In genomic region chr7:100645147-100645546, GRCm38 (mm10) we compare ENCODE assay signal across 8 mouse cellular contexts. TPM values are rescaled to one million over a fixed set of nuclear protein-coding genes. Genes with fewer than 3 reads are reported as not detected.
DNase-seq lines count a peak whose midpoint lies in the region; ATAC-seq and TF ChIP-seq lines count a peak whose summit lies in the region.

No protein-coding gene starts in this region.

- DNase-seq in heart, adult 18-20 months: peak; percentile 48 to 81
- peak; percentile 57 to 78 for DNase-seq in adrenal gland, postnatal 36 days
- DNase-seq in embryonic facial prominence, embryonic 11.5 days (ENCODE audit: low spot score): peak; percentile 79
- DNase-seq in heart, postnatal 14 days: peak; percentile 58 to 79
- DNase-seq in layer of hippocampus, adult 9-10 months (ENCODE audit: low spot score): peak; percentile 81
- peak; percentile 53 for DNase-seq in lung, adult 2 months
- peak; percentile 74 to 84 for DNase-seq in right cerebral cortex, postnatal 10 days (ENCODE audit: low spot score in 2 of 2)

- no peaks in the 10 kb centered on the region for H3K27me3 ChIP-seq in heart, embryonic 11.5 days (ENCODE audit: control insufficient read depth, insufficient read depth, low read length)
- H3K27me3 ChIP-seq in embryonic facial prominence, embryonic 11.5 days (ENCODE audit: control insufficient read depth, insufficient read depth, low read length): no peaks in the 10 kb centered on the region

- no peak overlapping the region for H3K4me3 ChIP-seq in heart, embryonic 11.5 days (ENCODE audit: low read depth, low read length)
- no peak overlapping the region for H3K4me3 ChIP-seq in embryonic facial prominence, embryonic 11.5 days (ENCODE audit: low read depth, low read length)
- H3K4me3 ChIP-seq in lung, adult 2 months (replicated peaks; ENCODE audit: extremely low read depth, low read depth, low read length): no peak overlapping the region

- H3K4me2 ChIP-seq in heart, embryonic 11.5 days: no peak overlapping the region
- H3K4me2 ChIP-seq in embryonic facial prominence, embryonic 11.5 days (ENCODE audit: low read depth, low read length): no peak overlapping the region

- intact Hi-C loops in heart, postnatal 14 days (cut with DNase I): loop anchor here (1.0 to 10.0 kb wide), 3 partner anchors 19 to 220 kb away; no protein-coding TSS in a partner anchor

- WGBS in heart, embryonic 11.5 days (ENCODE audit: insufficient replicate concordance): 38% methylated on average over 3 of the region's 3 CpGs
- 38% methylated on average over 3 of the region's 3 CpGs for WGBS in embryonic facial prominence, embryonic 11.5 days
- WGBS in lung, adult 2 months: 20% methylated on average over 3 of the region's 3 CpGs

- no peak overlapping the region for H3K9ac ChIP-seq in heart, embryonic 11.5 days (ENCODE audit: low read depth, low read length)
- no peak overlapping the region for H3K9ac ChIP-seq in embryonic facial prominence, embryonic 11.5 days (replicated peaks; ENCODE audit: low read length)

- H3K27ac ChIP-seq in heart, embryonic 11.5 days (ENCODE audit: low read depth, low read length): no peak overlapping the region
- no peak overlapping the region for H3K27ac ChIP-seq in embryonic facial prominence, embryonic 11.5 days (replicated peaks; ENCODE audit: low read depth, low read length)

- no peak for TF ChIP-seq POLR2A in lung, adult 2 months (IDR thresholded peaks at IDR 0.05; ENCODE audit: borderline replicate concordance, extremely low read depth, low read depth, low read length)

- H3K9me3 ChIP-seq in heart, embryonic 11.5 days (replicated peaks; ENCODE audit: control insufficient read depth, low read length): no peaks in the 10 kb centered on the region
- H3K9me3 ChIP-seq in embryonic facial prominence, embryonic 11.5 days (replicated peaks; ENCODE audit: control insufficient read depth, low read length): no peaks in the 10 kb centered on the region

- no peak; the same call in 1 of the 2 replicates for ATAC-seq in heart, embryonic 11.5 days (replicated peaks; ENCODE audit: insufficient number of reproducible peaks, low FRiP score, low TSS enrichment)
- no peak for ATAC-seq in embryonic facial prominence, embryonic 11.5 days (replicated peaks; ENCODE audit: insufficient number of reproducible peaks, low FRiP score, low TSS enrichment, low read depth)

- H3K4me1 ChIP-seq in heart, embryonic 11.5 days (ENCODE audit: control insufficient read depth, insufficient read depth, low read length): no peaks in the 10 kb centered on the region
- no peaks in the 10 kb centered on the region for H3K4me1 ChIP-seq in embryonic facial prominence, embryonic 11.5 days (ENCODE audit: control insufficient read depth, insufficient read depth, low read length)
- 0 out of 2 replicates have a peak, but pooled peaks cover 7% of the 10 kb centered on the region for H3K4me1 ChIP-seq in lung, adult 2 months (ENCODE audit: control insufficient read depth, insufficient read depth, low read length)

- H3K36me3 ChIP-seq in heart, embryonic 11.5 days (ENCODE audit: control insufficient read depth, insufficient read depth, low read length): no peaks in the 10 kb centered on the region; the same call in 1 of the 2 replicates
- H3K36me3 ChIP-seq in embryonic facial prominence, embryonic 11.5 days (replicated peaks; ENCODE audit: control insufficient read depth, insufficient read depth, low read depth, low read length): no peaks in the 10 kb centered on the region

- TF ChIP-seq CTCF in lung, adult 2 months (IDR thresholded peaks at IDR 0.05; ENCODE audit: insufficient read depth, low read length): peak; percentile 47; the same call in 1 of the 2 replicates

RNA-seq across cellular contexts. Expression of gene Plekhb1, which starts 17.1 kb away (rescaled TPM):
- total RNA-seq in heart, adult 18-20 months (2021): 1 to 10 TPM; 2.5 to 3.2 TPM
- 0.89 and 1.6 TPM in 2 replicates for polyA plus RNA-seq in heart, embryonic 11.5 days (2014; fragmentation: Nextera tagmentation; extraction: Ambion mirVana)
- 1 to 10 TPM; 4.1 TPM for total RNA-seq in adrenal gland, postnatal 36 days (2021)
- 4.1 and 5.5 TPM in 2 replicates for polyA plus RNA-seq in embryonic facial prominence, embryonic 11.5 days (2014; fragmentation: Nextera tagmentation; extraction: Ambion mirVana)
- 1 to 10 TPM; 1.8 to 2.3 TPM for total RNA-seq in heart, postnatal 14 days (2021)
- polyA plus RNA-seq in lung, adult 2 months (2012; rRNA removed): 181 and 197 TPM in 2 replicates

RNA-seq across cellular contexts. Expression of gene Mrpl48, which starts 37.0 kb away (rescaled TPM):
- 10 to 100 TPM; 63.9 to 78.5 TPM for total RNA-seq in heart, adult 18-20 months (2021)
- polyA plus RNA-seq in heart, embryonic 11.5 days (2014; fragmentation: Nextera tagmentation; extraction: Ambion mirVana): 76.9 and 77.3 TPM in 2 replicates
- 10 to 100 TPM; 56.7 to 58.3 TPM for total RNA-seq in adrenal gland, postnatal 36 days (2021)
- polyA plus RNA-seq in embryonic facial prominence, embryonic 11.5 days (2014; fragmentation: Nextera tagmentation; extraction: Ambion mirVana): 66.7 and 67.1 TPM in 2 replicates
- total RNA-seq in heart, postnatal 14 days (2021): 10 to 100 TPM; 65.9 to 70.4 TPM
- 5.9 and 10.4 TPM in 2 replicates for polyA plus RNA-seq in lung, adult 2 months (2012; rRNA removed)

RNA-seq across cellular contexts. Expression of gene Rab6a, which starts 37.9 kb away (rescaled TPM):
- total RNA-seq in heart, adult 18-20 months (2021): 10 to 100 TPM; 60.2 to 63.9 TPM
- 115 and 128 TPM in 2 replicates for polyA plus RNA-seq in heart, embryonic 11.5 days (2014; fragmentation: Nextera tagmentation; extraction: Ambion mirVana)
- total RNA-seq in adrenal gland, postnatal 36 days (2021): 10 to 100 TPM; 74.1 to 82.7 TPM
- polyA plus RNA-seq in embryonic facial prominence, embryonic 11.5 days (2014; fragmentation: Nextera tagmentation; extraction: Ambion mirVana): 156 and 171 TPM in 2 replicates
- 10 to 100 TPM; 66.0 to 67.1 TPM for total RNA-seq in heart, postnatal 14 days (2021)
- 30.3 and 42.9 TPM in 2 replicates for polyA plus RNA-seq in lung, adult 2 months (2012; rRNA removed)
